Mouse (Mus musculus): Measurements from ENCODE around the gene Hnrnpc.

The Hnrnpc gene

GRCm38 (mm10) chr14:52103856-52104676 is at the start of gene Hnrnpc:
Gene Hnrnpc, minus strand, starts transcription at chr14:52104028.
- under 1% methylated on average over 50 of the region's 50 CpGs for WGBS

DNA sequence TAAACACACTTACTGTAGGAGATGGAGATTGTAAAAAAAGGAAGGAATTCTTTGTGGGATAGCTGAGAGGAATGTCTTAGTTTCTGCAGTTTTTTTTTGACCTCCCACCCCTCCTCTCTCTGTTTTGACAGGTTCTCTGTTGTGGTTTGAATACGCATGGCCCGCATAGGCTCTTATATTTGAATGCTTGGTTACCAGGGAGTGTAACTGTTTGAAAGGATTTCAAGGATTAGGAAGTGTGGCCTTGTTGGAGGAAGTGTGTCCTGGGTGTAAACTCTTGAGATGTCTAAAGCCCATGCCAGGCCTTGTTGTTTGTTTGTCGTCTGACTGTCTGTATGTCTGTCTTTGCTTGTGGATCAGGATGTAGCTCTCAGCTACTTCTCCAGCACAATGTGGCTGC is 48.8 kb upstream of the Hnrnpc start:
- WGBS = 17% methylated on average over 3 of the region's 3 CpGs

DNA sequence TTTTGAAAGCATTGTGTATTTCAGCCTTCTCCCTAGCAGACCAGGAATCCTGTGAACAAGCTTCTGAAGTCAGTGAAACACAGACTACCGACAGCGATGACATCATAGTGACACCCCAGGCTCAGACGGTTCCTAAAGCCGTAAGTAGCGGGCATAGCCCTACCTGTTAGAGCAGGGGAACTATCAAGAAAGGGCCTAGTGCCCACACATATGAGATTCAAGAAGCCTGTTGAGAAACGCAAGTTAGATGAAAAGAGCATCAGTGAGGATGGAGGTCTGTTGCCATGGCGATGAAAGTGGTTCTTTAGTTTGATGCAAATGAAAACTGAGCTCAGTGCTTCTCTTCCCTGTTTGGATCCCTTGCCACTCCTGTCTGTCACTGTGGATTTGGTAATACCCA is 48.4 kb upstream of the Hnrnpc start:
- WGBS = 11% methylated on average over 7 of the region's 7 CpGs

- WGBS = 76% methylated on average over 4 of the region's 4 CpGs
Observed at GRCm38 (mm10) chr14:52149888-52150287, 46.1 kb upstream of the Hnrnpc start.

DNA sequence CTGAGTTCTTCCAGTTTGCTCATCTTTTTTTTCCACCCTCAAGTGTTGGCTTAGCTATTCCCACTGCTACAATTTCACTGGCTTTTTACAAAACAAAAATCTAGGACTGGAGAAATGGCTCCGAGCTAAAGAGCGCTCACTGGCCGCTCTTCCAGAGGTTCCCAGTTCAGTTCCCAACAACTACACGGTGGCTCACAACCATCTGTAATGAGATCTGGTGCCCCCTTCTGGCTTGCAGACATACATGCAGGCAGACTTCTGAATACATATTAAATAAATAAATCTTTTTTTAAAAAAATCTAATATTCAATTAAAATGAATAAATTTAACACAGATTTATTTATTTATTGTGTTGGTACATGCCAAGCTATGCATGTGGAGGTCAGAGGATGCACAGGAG is 42.7 kb upstream of the Hnrnpc start:
- WGBS = 74% methylated on average over 4 of the region's 4 CpGs

DNA sequence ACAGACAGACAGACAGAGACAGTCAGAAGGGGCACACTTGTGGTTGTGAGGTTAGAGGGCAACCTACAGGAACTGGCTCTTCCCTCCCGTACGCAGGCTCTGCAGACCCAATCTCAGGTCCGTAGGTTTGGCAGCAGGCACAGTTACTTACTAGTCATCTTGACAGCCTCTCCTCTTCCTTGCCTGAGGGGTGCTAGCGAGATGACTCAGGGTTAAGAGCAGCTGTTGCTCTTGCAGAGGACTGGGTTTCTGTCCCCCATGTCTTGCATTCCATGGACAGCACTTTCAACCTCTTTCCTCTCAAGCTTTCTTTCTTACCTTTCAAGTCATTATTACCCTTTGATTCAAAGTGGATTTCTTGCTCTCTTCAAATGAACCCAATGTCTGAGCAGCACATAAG is 40.3 kb upstream of the Hnrnpc start:
- WGBS = 87% methylated on average over 4 of the region's 4 CpGs

DNA sequence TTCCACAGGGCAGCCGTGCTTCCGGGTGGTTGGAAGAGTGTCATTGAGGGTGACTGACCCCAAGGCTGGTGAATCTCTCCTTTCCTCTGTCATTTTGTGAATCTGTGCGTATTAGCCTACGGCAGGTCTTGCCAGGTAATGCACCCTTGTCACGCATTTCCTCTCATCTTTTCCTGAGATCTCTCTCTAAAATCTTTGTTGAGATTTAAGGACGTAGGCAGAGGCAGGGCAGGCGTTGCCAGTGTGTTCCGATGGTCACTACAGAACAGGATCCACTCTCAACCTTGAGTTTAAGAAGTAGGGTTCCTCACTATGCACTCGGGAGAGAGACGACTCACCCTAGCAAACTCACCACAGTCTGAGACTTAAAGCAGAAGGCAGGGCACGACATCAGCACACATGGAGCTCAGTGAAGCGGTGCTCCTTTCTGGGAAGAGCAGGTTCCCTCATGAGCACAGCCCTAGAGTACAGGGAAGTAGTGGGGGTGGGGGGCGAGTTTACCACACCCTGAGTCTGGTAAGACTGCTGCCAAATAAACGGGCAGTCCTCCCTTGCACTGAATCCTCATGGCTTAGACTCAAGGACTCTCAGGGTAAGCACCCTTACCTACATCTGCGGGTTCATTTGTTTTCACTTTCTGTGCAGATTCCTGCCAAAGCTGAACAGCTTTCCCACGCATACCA is 37.8 kb upstream of the Hnrnpc start:
- WGBS = 74% methylated on average over 16 of the region's 16 CpGs

GRCm38 (mm10) chr14:52140577-52141444 is 37.0 kb upstream of the Hnrnpc start:
- 69% methylated on average over 19 of the region's 19 CpGs for WGBS

DNA sequence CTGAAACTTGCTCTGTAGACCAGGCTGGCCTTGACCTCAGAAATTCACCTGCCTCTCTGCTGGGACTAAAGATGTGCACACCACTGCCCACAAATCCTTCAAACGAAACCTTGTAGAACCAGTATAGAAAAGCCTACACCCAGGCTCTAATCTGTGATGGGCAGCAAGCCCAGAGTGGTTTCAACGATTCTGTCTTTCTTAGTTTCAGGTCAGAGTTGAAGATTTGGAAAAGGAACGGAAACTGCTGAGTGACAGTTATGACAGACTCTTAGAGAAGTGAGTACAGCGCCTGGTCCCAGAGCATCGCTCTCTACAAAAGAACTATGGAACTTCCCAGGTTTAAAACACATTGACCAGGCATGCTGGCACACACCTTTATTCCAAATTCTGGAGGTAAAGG is 29.8 kb upstream of the Hnrnpc start:
- WGBS = 82% methylated on average over 5 of the region's 5 CpGs

DNA sequence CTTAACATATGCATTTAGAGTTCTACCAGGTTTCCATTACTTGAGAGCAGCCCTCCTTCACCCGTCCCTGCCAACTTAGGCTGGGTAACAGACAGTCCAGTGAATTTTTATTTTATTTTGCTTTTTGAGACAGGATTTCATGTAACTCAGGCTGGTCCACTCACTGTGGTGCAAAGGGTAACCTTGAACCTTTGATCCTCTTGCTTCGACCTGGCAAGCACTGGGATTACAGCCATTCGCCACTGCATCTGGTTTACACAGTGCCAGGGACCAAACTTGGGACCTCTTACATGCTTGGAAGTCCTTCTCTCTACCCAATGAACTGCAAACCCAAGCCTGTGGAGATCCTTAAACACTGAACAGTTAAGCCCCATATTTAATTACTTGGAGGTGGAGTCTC is 20.8 kb upstream of the Hnrnpc start:
- WGBS = 95% methylated on average over 3 of the region's 3 CpGs

DNA sequence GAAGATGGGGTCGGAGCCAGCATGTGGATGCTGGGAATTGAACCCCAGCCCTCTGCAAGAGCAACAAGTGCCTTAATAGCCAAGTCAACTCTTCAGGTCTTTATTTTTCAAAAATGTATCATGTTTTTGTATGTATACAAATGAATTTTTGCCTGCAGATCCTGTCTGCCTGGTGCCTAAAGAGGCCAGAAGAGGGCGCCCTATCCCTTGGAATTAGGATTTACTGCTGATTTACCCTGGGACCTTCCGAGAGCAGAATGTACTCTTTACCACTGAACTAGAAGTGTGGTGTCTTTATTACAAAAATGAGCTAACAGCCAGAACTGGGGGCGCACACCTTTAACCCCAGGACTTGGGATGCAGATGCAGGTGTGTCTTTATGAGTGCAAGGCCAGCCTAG is 20.1 kb upstream of the Hnrnpc start:
- 20% methylated on average over 4 of the region's 4 CpGs for WGBS

DNA sequence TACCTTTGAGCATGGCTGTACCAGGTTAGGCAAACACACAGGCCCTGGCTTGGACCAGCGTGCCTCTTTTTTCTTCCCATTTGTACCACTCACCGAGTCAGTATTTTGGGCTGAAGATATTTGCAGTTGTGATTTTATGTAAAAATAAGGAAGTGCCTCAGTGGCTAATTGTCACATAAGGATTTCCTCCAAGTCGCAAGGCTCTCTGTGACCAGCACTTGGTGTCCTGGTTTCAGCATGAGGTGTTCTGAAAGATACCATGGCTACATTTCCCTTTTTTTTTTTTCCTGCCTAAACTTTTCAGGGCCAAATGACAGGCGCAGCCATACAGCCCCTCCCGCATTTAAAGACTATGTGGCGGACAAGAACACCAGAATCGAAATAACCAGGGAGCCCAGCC is 16.3 kb upstream of the Hnrnpc start:
- 65% methylated on average over 7 of the region's 7 CpGs for WGBS

DNA sequence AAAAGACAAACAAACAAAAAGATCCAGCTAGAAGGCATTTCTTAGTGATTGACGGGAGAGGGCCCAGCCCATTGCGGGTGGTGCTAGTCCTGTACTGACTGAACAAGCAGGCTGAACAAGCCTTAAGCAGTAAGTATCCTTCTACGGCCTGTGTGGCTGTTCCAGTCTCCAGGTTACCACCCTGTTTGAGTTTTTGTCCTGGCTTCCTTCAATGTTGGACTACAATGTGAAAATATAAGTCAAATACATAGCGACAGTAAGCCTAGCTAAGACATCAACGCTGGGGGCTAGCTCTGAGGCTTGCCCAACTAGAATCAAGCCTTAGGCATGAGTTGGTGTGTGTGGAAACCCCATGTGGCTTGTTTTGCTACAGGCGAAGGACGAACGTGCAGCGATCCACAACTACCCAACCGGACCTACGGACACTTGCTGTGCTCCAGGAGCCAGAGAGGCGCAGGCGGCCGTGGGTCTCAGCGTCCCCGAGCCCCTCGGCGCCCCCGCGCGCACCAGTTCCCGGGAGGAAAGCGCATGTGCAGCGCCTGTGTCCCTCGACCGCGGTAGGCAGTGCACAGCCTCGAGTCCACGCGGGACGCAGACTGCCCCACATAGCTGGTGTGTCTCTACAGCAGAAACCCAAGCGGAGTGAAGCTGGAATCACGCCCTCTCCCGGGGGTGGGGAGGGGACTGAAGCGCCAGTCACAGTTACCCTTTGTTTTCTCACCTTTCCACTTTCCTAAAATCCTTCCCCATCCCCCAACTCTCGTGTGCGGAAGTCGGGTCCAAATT is 15.2 kb upstream of the Hnrnpc start:
- WGBS = 2% methylated on average over 38 of the region's 38 CpGs

GRCm38 (mm10) chr14:52118456-52118822 is 14.6 kb upstream of the Hnrnpc start:
- WGBS = 25% methylated on average over 8 of the region's 8 CpGs

GRCm38 (mm10) chr14:52117241-52117640 is 13.4 kb upstream of the Hnrnpc start:
- WGBS = 95% methylated on average over 5 of the region's 5 CpGs

GRCm38 (mm10) chr14:52114101-52114500 is 10.3 kb upstream of the Hnrnpc start:
- 50% methylated on average over 1 of the region's 1 CpGs for WGBS

GRCm38 (mm10) chr14:52110346-52110745 is 6.5 kb upstream of the Hnrnpc start, which contains the start of gene Rpgrip1:
Gene Rpgrip1, plus strand, starts transcription at chr14:52110704.
- 90% methylated on average over 4 of the region's 4 CpGs for WGBS

- WGBS = 68% methylated on average over 2 of the region's 2 CpGs
Observed at GRCm38 (mm10) chr14:52108025-52108424, 4.2 kb upstream of the Hnrnpc start.

DNA sequence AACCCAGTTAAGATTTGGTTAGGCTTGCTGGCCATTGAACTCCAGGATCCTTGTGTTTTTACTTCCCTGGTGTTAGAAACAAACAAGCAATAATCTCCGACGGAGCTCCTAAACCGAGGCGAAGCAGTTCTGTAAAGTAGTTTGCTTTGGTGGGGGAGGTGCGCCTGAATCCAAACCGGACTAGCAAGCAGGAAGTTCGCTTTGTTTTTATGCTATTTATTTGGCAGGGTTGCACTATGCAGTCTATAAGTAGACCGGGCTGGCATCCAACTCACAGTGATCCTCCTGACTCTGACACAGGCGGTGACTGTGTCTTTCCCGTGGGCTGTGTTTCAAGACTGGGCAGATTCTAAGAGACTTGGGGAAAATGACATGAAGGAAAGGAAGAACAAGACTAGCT is 2.9 kb upstream of the Hnrnpc start:
- 8% methylated on average over 10 of the region's 10 CpGs for WGBS

DNA sequence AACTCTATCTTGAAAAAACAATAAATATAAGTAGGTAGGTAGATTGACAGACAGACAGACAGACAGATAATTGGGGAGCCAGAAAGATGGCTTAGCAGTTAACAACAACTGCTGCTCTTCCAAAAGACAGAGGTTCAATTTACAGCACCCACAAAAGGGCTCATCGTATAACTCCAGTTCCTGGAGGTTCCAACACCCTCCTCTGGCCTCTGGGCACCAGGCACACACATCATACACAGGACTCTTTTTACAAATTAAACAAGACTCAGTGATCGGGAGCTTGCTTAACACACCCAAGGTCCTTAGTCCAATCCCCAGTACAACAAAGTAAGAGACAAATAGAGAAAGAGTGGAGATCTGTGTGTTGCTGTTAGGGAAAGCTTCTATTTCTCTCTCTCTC is 1.5 kb upstream of the Hnrnpc start:
- WGBS = 76% methylated on average over 2 of the region's 2 CpGs

GRCm38 (mm10) chr14:52104677-52105285 is 953 bp upstream of the Hnrnpc start:
- 31% methylated on average over 7 of the region's 7 CpGs for WGBS
